Mouse (Mus musculus): Measurements from ENCODE around the gene Plcb1.

Gene Plcb1

GRCm38 (mm10) chr2:134912616-134913015 is 126.7 kb downstream of the Plcb1 start:
- DNase-seq (ENCODE audit: low spot score): no peak

GRCm38 (mm10) chr2:134913542-134913941 is 127.7 kb downstream of the Plcb1 start:
- DNase-seq (ENCODE audit: low spot score): no peak

GRCm38 (mm10) chr2:134914091-134914550 is 128.3 kb downstream of the Plcb1 start:
- DNase-seq (ENCODE audit: low spot score): no peak

- no peak for DNase-seq (ENCODE audit: low spot score)
Measured at GRCm38 (mm10) chr2:134915035-134915434, 129.2 kb downstream of the Plcb1 start.

DNA sequence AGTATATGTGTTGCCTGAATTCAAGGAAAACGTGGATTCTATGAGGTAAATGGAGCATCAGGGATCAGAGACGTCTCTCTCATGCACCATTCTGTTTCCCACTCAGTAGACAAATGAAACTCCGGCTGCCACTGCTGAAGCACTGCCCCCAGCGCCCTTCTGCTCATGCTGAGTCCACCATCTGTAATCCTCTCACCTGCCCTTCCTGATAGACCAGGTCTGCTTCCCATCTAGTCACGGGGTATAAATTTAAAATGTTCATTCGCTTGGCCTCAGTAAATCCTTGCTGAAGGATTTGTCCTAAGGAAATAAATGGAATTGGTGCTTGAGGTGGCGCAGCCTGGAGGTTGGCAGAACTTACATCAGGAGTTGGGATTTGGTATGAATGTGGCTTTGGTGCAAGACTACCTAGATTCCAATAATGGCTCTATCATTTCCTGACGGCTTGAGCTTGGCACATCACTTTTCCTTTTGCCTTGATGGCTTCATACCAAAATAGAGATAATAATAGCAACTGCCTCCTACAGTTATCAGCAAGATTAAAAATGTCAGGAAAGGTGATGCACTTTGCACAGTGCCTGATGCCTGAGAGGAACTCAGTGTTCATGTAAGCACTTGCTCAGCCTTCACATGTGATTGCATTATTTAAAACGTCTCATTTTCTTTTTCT is 134.9 kb downstream of the Plcb1 start:
- DNase-seq (ENCODE audit: low spot score): no peak

- no peak for DNase-seq (ENCODE audit: low spot score)
Measured at GRCm38 (mm10) chr2:134922636-134923375, 136.9 kb downstream of the Plcb1 start.

GRCm38 (mm10) chr2:134924143-134924655 is 138.3 kb downstream of the Plcb1 start:
- DNase-seq (ENCODE audit: low spot score): no peak

DNA sequence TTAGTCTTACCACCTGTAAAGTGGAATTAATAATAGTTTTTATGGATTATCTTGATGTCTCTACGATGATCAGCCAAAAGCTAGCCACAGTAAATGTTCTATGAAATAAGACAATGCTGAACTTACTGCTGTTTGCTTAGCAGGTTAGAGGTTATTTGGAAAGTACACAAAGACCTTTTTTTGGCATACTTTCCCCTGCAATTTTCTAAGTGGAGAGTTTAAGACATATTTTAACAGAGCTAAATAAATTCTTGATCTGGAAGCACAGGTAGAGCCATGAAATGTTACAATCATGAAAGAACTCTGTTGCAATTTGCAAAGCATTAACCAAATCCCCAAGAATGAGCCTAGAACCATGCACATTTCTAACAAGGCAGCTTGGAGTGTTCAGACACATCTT is 140.4 kb downstream of the Plcb1 start:
- no peak for DNase-seq (ENCODE audit: low spot score)

DNA sequence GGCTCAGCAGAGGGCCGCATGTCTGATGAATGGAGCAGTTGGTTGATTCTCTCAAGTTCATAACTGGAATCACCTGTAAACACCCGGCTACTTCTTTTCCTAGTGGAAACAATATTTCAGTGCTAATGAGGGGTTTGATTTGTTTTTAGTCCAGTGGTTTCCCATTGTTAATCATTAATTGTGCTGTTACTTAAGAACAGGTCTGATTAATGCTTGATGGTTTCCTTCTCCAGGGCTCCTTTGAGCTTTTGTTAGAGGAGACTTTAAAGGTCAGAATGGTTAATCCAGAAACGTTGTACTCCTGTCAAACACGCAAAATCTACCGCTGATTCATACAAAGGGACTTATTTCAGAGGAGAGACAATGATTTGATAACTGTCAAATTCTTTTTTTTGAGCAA is 141.2 kb downstream of the Plcb1 start:
- no peak for DNase-seq (ENCODE audit: low spot score)

GRCm38 (mm10) chr2:134929452-134929851 is 143.6 kb downstream of the Plcb1 start:
- DNase-seq (ENCODE audit: low spot score): no peak

GRCm38 (mm10) chr2:134930961-134931360 is 145.1 kb downstream of the Plcb1 start:
- no peak for DNase-seq (ENCODE audit: low spot score)

GRCm38 (mm10) chr2:134931756-134932421 is 146.0 kb downstream of the Plcb1 start:
- DNase-seq (ENCODE audit: low spot score): no peak

- no peak for DNase-seq (ENCODE audit: low spot score)
Measured at GRCm38 (mm10) chr2:134935469-134935868, 149.6 kb downstream of the Plcb1 start.

DNA sequence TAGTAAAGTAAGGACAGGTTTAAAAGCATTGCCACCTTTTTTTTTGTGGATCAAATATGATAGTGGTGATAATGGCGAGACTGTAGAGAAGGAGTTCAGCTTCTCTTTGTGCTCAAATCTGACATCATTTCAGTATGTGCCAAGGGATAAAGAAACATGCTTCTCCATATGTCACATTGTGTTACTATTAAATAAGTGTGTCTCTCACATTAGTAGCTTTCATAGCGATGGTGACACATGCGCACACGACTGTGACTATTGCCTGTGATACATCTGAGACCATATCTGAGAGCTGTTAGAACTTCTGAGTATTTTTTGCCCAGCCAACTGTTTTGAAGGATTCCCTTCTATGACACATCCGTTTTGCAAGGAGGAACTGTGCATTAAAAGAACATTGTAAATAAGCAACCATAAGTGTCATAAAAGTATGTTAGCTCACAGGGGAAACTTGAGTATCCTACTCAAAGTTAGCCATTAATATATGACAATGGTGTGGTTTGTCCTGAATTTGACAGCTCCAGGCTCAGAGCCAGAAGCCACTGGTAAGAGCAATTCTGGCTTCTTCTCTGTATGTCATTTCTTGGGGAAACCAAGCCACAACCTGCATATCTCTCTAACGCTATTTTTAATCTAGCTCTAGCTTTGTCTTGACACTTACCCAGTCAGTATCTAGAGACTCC is 150.2 kb downstream of the Plcb1 start:
- no peak for DNase-seq (ENCODE audit: low spot score)

GRCm38 (mm10) chr2:134937666-134938065 is 151.8 kb downstream of the Plcb1 start:
- DNase-seq (ENCODE audit: low spot score): no peak

GRCm38 (mm10) chr2:134942039-134942438 is 156.2 kb downstream of the Plcb1 start:
- DNase-seq (ENCODE audit: low spot score): no peak

DNA sequence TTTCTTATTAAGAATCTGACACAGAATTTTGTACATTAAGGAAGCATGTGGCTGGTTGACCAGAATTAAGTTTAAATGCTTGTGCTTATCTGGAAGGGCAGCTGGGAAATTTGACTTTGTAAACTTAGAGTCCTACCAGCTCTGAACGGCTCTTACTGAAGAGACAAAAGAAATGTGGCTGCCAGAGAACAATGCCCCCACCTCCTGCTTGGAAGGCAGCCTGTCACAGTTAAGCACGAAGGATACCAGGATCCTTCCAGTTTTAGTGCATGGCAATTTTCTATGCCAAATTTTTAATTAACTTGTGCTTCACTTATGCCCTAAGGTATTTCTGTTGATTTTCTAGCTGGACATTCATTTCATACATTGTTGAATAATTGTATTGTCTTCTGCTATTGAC is 157.1 kb downstream of the Plcb1 start:
- no peak for DNase-seq (ENCODE audit: low spot score)

- no peak for DNase-seq (ENCODE audit: low spot score)
Measured at GRCm38 (mm10) chr2:134946331-134946730, 160.5 kb downstream of the Plcb1 start.

GRCm38 (mm10) chr2:134946911-134947310 is 161.0 kb downstream of the Plcb1 start:
- DNase-seq (ENCODE audit: low spot score): peak; percentile 78

- no peak for DNase-seq (ENCODE audit: low spot score)
Measured at GRCm38 (mm10) chr2:134952088-134952487, 166.2 kb downstream of the Plcb1 start.

DNA sequence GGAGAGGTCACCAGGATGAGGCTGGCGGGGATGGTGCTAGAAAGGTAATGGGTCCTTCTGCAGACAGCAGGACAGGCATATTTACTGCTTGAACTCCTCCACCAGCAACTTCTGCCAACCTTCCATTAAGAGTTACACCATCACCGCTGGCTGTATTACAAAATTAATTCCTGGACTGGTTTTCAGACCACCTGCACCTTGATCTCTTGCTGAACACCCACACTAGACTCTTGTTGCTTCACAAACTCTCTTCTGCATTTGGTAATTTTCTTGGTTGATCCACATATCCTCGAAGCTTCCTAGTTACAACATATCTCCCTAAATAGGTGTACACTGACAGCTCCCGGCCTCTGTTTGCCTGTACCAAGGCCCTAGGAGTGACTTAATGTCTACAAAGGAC is 170.6 kb downstream of the Plcb1 start:
- no peak for DNase-seq (ENCODE audit: low spot score)

DNA sequence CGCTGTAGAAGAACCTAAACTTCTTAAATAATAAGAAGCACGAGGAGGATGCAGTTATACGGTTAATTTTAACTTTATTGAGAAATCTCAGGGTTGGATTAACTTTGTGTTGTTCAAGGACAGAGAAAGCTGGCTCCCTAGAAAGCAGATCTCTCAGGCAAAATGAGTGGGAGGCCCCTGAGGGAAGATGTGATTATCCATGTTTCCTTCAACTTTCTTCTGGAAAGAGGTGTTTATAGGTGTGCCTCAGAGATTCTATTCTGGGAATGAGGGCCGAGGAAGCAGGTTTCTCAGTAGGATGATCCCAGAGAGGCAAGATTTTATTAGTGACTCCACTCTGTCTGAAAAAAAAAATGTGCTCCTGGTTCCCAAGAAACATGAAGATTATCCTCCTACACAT is 180.3 kb downstream of the Plcb1 start:
- no peak for DNase-seq (ENCODE audit: low spot score)

All from ovary, adult 18-20 months (tissue).